Mouse (Mus musculus) liver, embryonic 14.5 days (tissue): ENCODE results near the gene Rho.

Experiments
- CTCF ChIP-seq: IDR thresholded peaks from 2 replicates; pipeline ENCODE4 v1.5.1; 2016; ENCODE audit warnings: antibody characterized with exemption, low read depth, control low read depth
- EP300 ChIP-seq: IDR thresholded peaks from 2 replicates; pipeline ENCODE4 v1.6.1; 2016; ENCODE audit warnings: antibody characterized with exemption, low read depth

- TF ChIP-seq CTCF, result no peak
- TF ChIP-seq EP300, result no peak
These were observed 54.1 kb downstream of the Rho start for GRCm38 (mm10) chr6:115985622-115986021.
